Comparison of ENCODE assay signal across 31 mouse cellular contexts in genomic region chr3:75305584-75305983, GRCm38 (mm10). TPM values are rescaled to one million over a fixed set of nuclear protein-coding genes. Genes with fewer than 3 reads are reported as not detected.
DNase-seq lines count a peak whose midpoint lies in the region; ATAC-seq and TF ChIP-seq lines count a peak whose summit lies in the region.
"Had no signal": no experiment of that assay in that cellular context is flagged by ENCODE, and none has a peak within 500 bp of the region (broad histone marks: within the 10 kb centered on the region; RNA-seq: fewer than 3 reads in every experiment).

No protein-coding gene starts in this region.

- 37% methylated on average over 3 of the region's 3 CpGs for WGBS in kidney, adult 2 months
- WGBS in kidney, embryonic 15.5 days, result 68% methylated on average over 3 of the region's 3 CpGs
- 79% methylated on average over 3 of the region's 3 CpGs for WGBS in kidney, embryonic 14.5 days

- H3K9ac ChIP-seq in kidney, embryonic 15.5 days, result no peak overlapping the region
- no peak overlapping the region for H3K9ac ChIP-seq in kidney, embryonic 14.5 days (ENCODE audit: low read depth, low read length)
- H3K9ac ChIP-seq: embryonic facial prominence, embryonic 13.5 days; forebrain, embryonic 12.5 days; forebrain, embryonic 15.5 days; heart, embryonic 12.5 days; heart, embryonic 15.5 days had no signal

- ATAC-seq in kidney, embryonic 15.5 days (replicated peaks; ENCODE audit: low FRiP score), result peak; percentile 89
- no peak for ATAC-seq in kidney, embryonic 14.5 days (ENCODE audit: low FRiP score, low TSS enrichment)
- ATAC-seq: activated CD4-positive, CD25-positive, alpha-beta regulatory T cell, adult 4 months; forebrain, embryonic 15.5 days had no signal

- H3K27me3 ChIP-seq in kidney, adult 2 months (replicated peaks; ENCODE audit: control insufficient read depth, insufficient read depth, low read length), result no peaks in the 10 kb centered on the region
- no peaks in the 10 kb centered on the region for H3K27me3 ChIP-seq in kidney, embryonic 15.5 days
- no peaks in the 10 kb centered on the region for H3K27me3 ChIP-seq in kidney, embryonic 14.5 days (ENCODE audit: control insufficient read depth, insufficient read depth, low read length)
- H3K27me3 ChIP-seq: embryonic facial prominence, embryonic 13.5 days; forebrain, embryonic 12.5 days; forebrain, embryonic 15.5 days; heart, embryonic 12.5 days; heart, embryonic 15.5 days had no signal

- TF ChIP-seq POLR2A in kidney, adult 2 months (IDR thresholded peaks at IDR 0.05; ENCODE audit: low read depth, low read length), result no peak

- no peaks in the 10 kb centered on the region; the same call in 1 of the 2 replicates for H3K4me1 ChIP-seq in kidney, adult 2 months (ENCODE audit: control insufficient read depth, insufficient read depth, low read length)
- no peaks in the 10 kb centered on the region for H3K4me1 ChIP-seq in kidney, embryonic 15.5 days
- no peaks in the 10 kb centered on the region for H3K4me1 ChIP-seq in kidney, embryonic 14.5 days (ENCODE audit: control insufficient read depth, insufficient read depth, low read length)
- H3K4me1 ChIP-seq: embryonic facial prominence, embryonic 10.5 days; embryonic facial prominence, embryonic 13.5 days; forebrain, embryonic 12.5 days; forebrain, embryonic 15.5 days; heart, embryonic 12.5 days; heart, embryonic 15.5 days; hindbrain, embryonic 10.5 days had no signal

- no peak overlapping the region for H3K4me3 ChIP-seq in kidney, adult 2 months (ENCODE audit: insufficient read depth, low read depth, low read length)
- H3K4me3 ChIP-seq in kidney, embryonic 15.5 days (replicated peaks), result no peak overlapping the region
- no peak overlapping the region for H3K4me3 ChIP-seq in kidney, embryonic 14.5 days (ENCODE audit: low read length)
- H3K4me3 ChIP-seq: embryonic facial prominence, embryonic 10.5 days; embryonic facial prominence, embryonic 13.5 days; erythroblast, embryonic 14.5 days; forebrain, embryonic 12.5 days; forebrain, embryonic 15.5 days; heart, embryonic 12.5 days; heart, embryonic 15.5 days; hindbrain, embryonic 10.5 days had no signal

- no peaks in the 10 kb centered on the region for H3K36me3 ChIP-seq in kidney, adult 2 months (ENCODE audit: control insufficient read depth, insufficient read depth, low read length)
- H3K36me3 ChIP-seq in kidney, embryonic 15.5 days, result no peaks in the 10 kb centered on the region
- no peaks in the 10 kb centered on the region for H3K36me3 ChIP-seq in kidney, embryonic 14.5 days (ENCODE audit: control insufficient read depth, insufficient read depth, low read length)
- H3K36me3 ChIP-seq: embryonic facial prominence, embryonic 10.5 days; embryonic facial prominence, embryonic 13.5 days; forebrain, embryonic 12.5 days; forebrain, embryonic 15.5 days; heart, embryonic 12.5 days; heart, embryonic 15.5 days; hindbrain, embryonic 10.5 days had no signal

- no peaks in the 10 kb centered on the region for H3K9me3 ChIP-seq in kidney, embryonic 15.5 days (replicated peaks)
- H3K9me3 ChIP-seq in kidney, embryonic 14.5 days (ENCODE audit: control insufficient read depth, low read length), result no peaks in the 10 kb centered on the region
- H3K9me3 ChIP-seq: embryonic facial prominence, embryonic 10.5 days; embryonic facial prominence, embryonic 13.5 days; forebrain, embryonic 12.5 days; forebrain, embryonic 15.5 days; heart, embryonic 12.5 days; heart, embryonic 15.5 days; hindbrain, embryonic 10.5 days had no signal

- no peak for TF ChIP-seq CTCF in kidney, adult 2 months (conservative IDR thresholded peaks at IDR 0.05; ENCODE audit: insufficient read depth, insufficient read length, low read depth, low read length)

- H3K27ac ChIP-seq in kidney, adult 2 months (ENCODE audit: insufficient read depth, low read depth, low read length), result no peak overlapping the region; the same call in 1 of the 2 replicates
- H3K27ac ChIP-seq in kidney, embryonic 15.5 days, result no peak overlapping the region
- H3K27ac ChIP-seq in kidney, embryonic 14.5 days (ENCODE audit: low read depth, low read length), result no peak overlapping the region
- H3K27ac ChIP-seq: embryonic facial prominence, embryonic 10.5 days; embryonic facial prominence, embryonic 13.5 days; forebrain, embryonic 12.5 days; forebrain, embryonic 15.5 days; heart, embryonic 15.5 days; hindbrain, embryonic 10.5 days had no signal

- no peak overlapping the region for H3K4me2 ChIP-seq in kidney, embryonic 15.5 days
- no peak overlapping the region for H3K4me2 ChIP-seq in kidney, embryonic 14.5 days (replicated peaks; ENCODE audit: low read depth, low read length)
- H3K4me2 ChIP-seq: embryonic facial prominence, embryonic 13.5 days; forebrain, embryonic 12.5 days; forebrain, embryonic 15.5 days; heart, embryonic 12.5 days; heart, embryonic 15.5 days had no signal

- peak; percentile 60 for DNase-seq in kidney, adult 2 months
- no peak for DNase-seq in kidney, postnatal 10 days
- no peak for DNase-seq in kidney, postnatal 14 days
- DNase-seq in kidney, postnatal 36 days, result peak; percentile 4 to 13
- no peak for DNase-seq in urinary bladder, postnatal 25 days (ENCODE audit: low spot score)
- no peak for DNase-seq in lung, postnatal 14 days
- DNase-seq: adrenal gland, adult 8-10 months; adrenal gland, postnatal 25 days; cerebellum, adult 11-12 months; cerebellum, adult 8-10 months; cerebellum, postnatal 10 days; cerebellum, postnatal 36 days; embryo, embryonic 11 days; gastrocnemius, postnatal 25 days; heart, adult 18-20 months; heart, postnatal 10 days; heart, postnatal 36 days had no signal

RNA-seq across cellular contexts. Expression of gene Serpini2, which starts 35.7 kb away (rescaled TPM):
- not detected in 2 replicates for polyA plus RNA-seq in kidney, adult 2 months (2012; rRNA removed)
- polyA plus RNA-seq in kidney, embryonic 15.5 days (2015; fragmentation: Nextera tagmentation; extraction: Ambion mirVana), result not detected in 2 replicates
- not detected in 2 replicates for polyA plus RNA-seq in kidney, embryonic 14.5 days (2014; fragmentation: Nextera tagmentation; extraction: Ambion mirVana)
- polyA plus RNA-seq: activated CD4-positive, CD25-positive, alpha-beta regulatory T cell, adult 4 months; brain, embryonic 14.5 days; cortical plate, adult 2 months; embryonic facial prominence, embryonic 10.5 days; embryonic facial prominence, embryonic 13.5 days; erythroblast, embryonic 14.5 days; forebrain, embryonic 12.5 days; forebrain, embryonic 15.5 days; gonadal fat pad, adult 2 months; heart, embryonic 12.5 days; heart, embryonic 15.5 days; hindbrain, embryonic 10.5 days had no signal

Comparison
In these comparisons a context has a peak if more than half of its experiments do, and no peak if none do; other contexts are left out.
1. DNase-seq: peak in kidney, adult 2 months (single experiment) and kidney, postnatal 36 days (2 of 2); none in kidney, postnatal 10 days (single experiment), kidney, postnatal 14 days (single experiment), urinary bladder, postnatal 25 days (single experiment) and lung, postnatal 14 days (single experiment).